Mouse (Mus musculus) forebrain, embryonic 13.5 days (tissue): ENCODE measurements around the gene Cul7. TPM values are rescaled to one million over a fixed set of nuclear protein-coding genes. Genes with fewer than 3 reads are reported as not detected.

Source experiments
- ATAC-seq: fragments of 200-750 bp; cut with Nextera tagmentation; 2 replicates; pipeline ENCODE4 v1.8.0; 2017
- H3K27ac ChIP-seq: fragments of 300-500 bp; sonication (generic); 2 replicates; pipeline ENCODE4 v1.5.1; 2015; ENCODE audit warnings: inconsistent platforms, mild to moderate bottlenecking, moderate library complexity
- H3K27me3 ChIP-seq: fragments of 300-500 bp; sonication (generic); 2 replicates; pipeline ENCODE4 v1.6.1; 2015; ENCODE audit warnings: mild to moderate bottlenecking, inconsistent platforms
- H3K36me3 ChIP-seq: fragments of 300-500 bp; sonication (generic); 2 replicates; pipeline ENCODE4 v1.6.1; 2015; ENCODE audit warnings: mild to moderate bottlenecking, inconsistent platforms; ENCODE audit not compliant: poor library complexity, severe bottlenecking
- H3K4me1 ChIP-seq: fragments of 300-500 bp; sonication (generic); 2 replicates; pipeline ENCODE4 v1.6.1; 2015; ENCODE audit warnings: inconsistent platforms
- H3K4me2 ChIP-seq: fragments of 300-500 bp; sonication (generic); 2 replicates; pipeline ENCODE4 v1.6.1; 2015; ENCODE audit warnings: inconsistent platforms, mild to moderate bottlenecking, moderate library complexity
- H3K4me3 ChIP-seq: fragments of 300-500 bp; sonication (generic); 2 replicates; pipeline ENCODE4 v1.5.1; 2015; ENCODE audit warnings: mild to moderate bottlenecking, inconsistent platforms
- H3K9ac ChIP-seq: fragments of 300-500 bp; sonication (generic); 2 replicates; pipeline ENCODE4 v1.6.1; 2015; ENCODE audit warnings: mild to moderate bottlenecking, inconsistent platforms
- H3K9me3 ChIP-seq: fragments of 300-500 bp; sonication (generic); replicated peaks from 2 replicates; pipeline ENCODE4 v1.6.1; 2016; ENCODE audit warnings: inconsistent platforms
- WGBS: fragments of 180-500 bp; shearing (Covaris S2); methylation state at CpG from one replicate; pipeline ENCODE4 v1.1.7; 2015; 5-methylcytosine and 5-hydroxymethylcytosine counted together
- polyA plus RNA-seq: library from polyadenylated mRNA; unstranded; fragments of >200 nt; fragmentation: Nextera tagmentation; extraction: Ambion mirVana; gene quantifications from 2 replicates; pipeline ENCODE4 v1.2.1, GENCODE M21; 2015

Cul7 gene
- 33.5 and 39.0 TPM in 2 replicates for polyA plus RNA-seq

- Histone ChIP-seq H3K36me3 (peaks cover 40% of the 10 kb centered on the region), H3K4me1 (peaks cover 48% of the 10 kb centered on the region), H3K9me3 (no peaks in the 10 kb centered on the region), H3K27me3 (no peaks in the 10 kb centered on the region), H3K27ac (peak within 1 kb of the TSS; percentile 94), H3K9ac (peak within 1 kb of the TSS; percentile 92), H3K4me2 (peak within 1 kb of the TSS; percentile 91), H3K4me3 (peak within 1 kb of the TSS; percentile 68)
- 1% methylated on average over 58 of the region's 58 CpGs for WGBS
- peak; percentile 93 for ATAC-seq
These were observed at the start of gene Cul7 for GRCm38 (mm10) chr17:46650232-46651031. Gene Cul7, plus strand, starts transcription at chr17:46650337.

- no peak overlapping the region for H3K27ac ChIP-seq
- no peak for ATAC-seq
These were observed 49.6 kb upstream of the Cul7 start for GRCm38 (mm10) chr17:46600569-46600968.

GRCm38 (mm10) chr17:46602212-46602611, 47.9 kb upstream of the Cul7 start:
- Histone ChIP-seq H3K9me3 (no peaks in the 10 kb centered on the region), H3K4me2 (no peak overlapping the region), H3K4me3 (no peak overlapping the region), H3K36me3 (peaks cover under 1% of the 10 kb centered on the region; the same call in 1 of the 2 replicates), H3K9ac (no peak overlapping the region), H3K4me1 (peaks cover 19% of the 10 kb centered on the region), H3K27ac (no peak overlapping the region), H3K27me3 (no peaks in the 10 kb centered on the region)
- no peak for ATAC-seq
- 87% methylated on average over 9 of the region's 9 CpGs for WGBS

More at GRCm38 (mm10) chr17:46600569-46600968, 49.6 kb upstream of the Cul7 start:
- H3K36me3 ChIP-seq = peaks cover 7% of the 10 kb centered on the region; the same call in 1 of the 2 replicates
- H3K27me3 ChIP-seq = no peaks in the 10 kb centered on the region
- H3K9me3 ChIP-seq = no peaks in the 10 kb centered on the region
- no peak overlapping the region for H3K4me3 ChIP-seq
- peaks cover 16% of the 10 kb centered on the region for H3K4me1 ChIP-seq
- 95% methylated on average over 2 of the region's 2 CpGs for WGBS
- H3K4me2 ChIP-seq = no peak overlapping the region
- H3K9ac ChIP-seq = no peak overlapping the region

GRCm38 (mm10) chr17:46603229-46603628, 46.9 kb upstream of the Cul7 start:
- no peak overlapping the region for H3K9ac ChIP-seq
- H3K4me1 ChIP-seq = peaks cover 27% of the 10 kb centered on the region
- no peak for ATAC-seq
- no peaks in the 10 kb centered on the region for H3K9me3 ChIP-seq
- 97% methylated on average over 4 of the region's 4 CpGs for WGBS
- H3K4me2 ChIP-seq = no peak overlapping the region
- H3K4me3 ChIP-seq = no peak overlapping the region
- H3K27me3 ChIP-seq = no peaks in the 10 kb centered on the region
- H3K27ac ChIP-seq = no peak overlapping the region
- no peaks in the 10 kb centered on the region; the same call in 1 of the 2 replicates for H3K36me3 ChIP-seq

GRCm38 (mm10) chr17:46605126-46605525, 45.0 kb upstream of the Cul7 start:
- Histone ChIP-seq H3K27ac (peak overlapping the region; percentile 38), H3K36me3 (no peaks in the 10 kb centered on the region; the same call in 1 of the 2 replicates), H3K9ac (no peak overlapping the region), H3K4me3 (no peak overlapping the region), H3K9me3 (no peaks in the 10 kb centered on the region), H3K4me2 (no peak overlapping the region), H3K4me1 (peaks cover 34% of the 10 kb centered on the region), H3K27me3 (no peaks in the 10 kb centered on the region)
- WGBS = 61% methylated on average over 5 of the region's 5 CpGs
- no peak for ATAC-seq

GRCm38 (mm10) chr17:46605987-46606386, 44.1 kb upstream of the Cul7 start:
- Histone ChIP-seq H3K4me2 (no peak overlapping the region), H3K9me3 (no peaks in the 10 kb centered on the region), H3K27me3 (no peaks in the 10 kb centered on the region), H3K27ac (no peak overlapping the region), H3K9ac (no peak overlapping the region), H3K4me1 (peaks cover 37% of the 10 kb centered on the region), H3K36me3 (no peaks in the 10 kb centered on the region; the same call in 1 of the 2 replicates), H3K4me3 (no peak overlapping the region)
- ATAC-seq = no peak
- 75% methylated on average over 12 of the region's 12 CpGs for WGBS

GRCm38 (mm10) chr17:46609721-46610514, 40.2 kb upstream of the Cul7 start:
- H3K36me3 ChIP-seq = no peaks in the 10 kb centered on the region; the same call in 1 of the 2 replicates
- peaks cover 52% of the 10 kb centered on the region for H3K4me1 ChIP-seq
- no peak overlapping the region for H3K27ac ChIP-seq
- no peak; the same call in 1 of the 2 replicates for ATAC-seq
- H3K4me3 ChIP-seq = no peak overlapping the region
- no peak overlapping the region for H3K4me2 ChIP-seq
- no peaks in the 10 kb centered on the region for H3K9me3 ChIP-seq
- no peaks in the 10 kb centered on the region for H3K27me3 ChIP-seq
- H3K9ac ChIP-seq = no peak overlapping the region
- 57% methylated on average over 15 of the region's 15 CpGs for WGBS

- no peak overlapping the region for H3K27ac ChIP-seq
- H3K4me1 ChIP-seq = peaks cover 43% of the 10 kb centered on the region
- no peak for ATAC-seq
- 95% methylated on average over 6 of the region's 6 CpGs for WGBS
- no peaks in the 10 kb centered on the region; the same call in 1 of the 2 replicates for H3K36me3 ChIP-seq
- no peaks in the 10 kb centered on the region for H3K9me3 ChIP-seq
- H3K4me3 ChIP-seq = no peak overlapping the region
- no peak overlapping the region for H3K9ac ChIP-seq
- H3K27me3 ChIP-seq = no peaks in the 10 kb centered on the region
- H3K4me2 ChIP-seq = no peak overlapping the region
These were observed 38.8 kb upstream of the Cul7 start for GRCm38 (mm10) chr17:46611316-46611715.

GRCm38 (mm10) chr17:46612189-46612588, 37.9 kb upstream of the Cul7 start:
- no peak overlapping the region for H3K27ac ChIP-seq
- H3K4me1 ChIP-seq = peaks cover 45% of the 10 kb centered on the region
- H3K9me3 ChIP-seq = no peaks in the 10 kb centered on the region
- H3K9ac ChIP-seq = no peak overlapping the region
- no peaks in the 10 kb centered on the region for H3K27me3 ChIP-seq
- H3K36me3 ChIP-seq = no peaks in the 10 kb centered on the region; the same call in 1 of the 2 replicates
- no peak overlapping the region for H3K4me3 ChIP-seq
- WGBS = 73% methylated on average over 2 of the region's 2 CpGs
- ATAC-seq = no peak
- H3K4me2 ChIP-seq = no peak overlapping the region

- no peak for ATAC-seq
- Histone ChIP-seq H3K4me2 (no peak overlapping the region), H3K27ac (peak overlapping the region; percentile 20; the same call in 1 of the 2 replicates), H3K27me3 (no peaks in the 10 kb centered on the region), H3K9ac (no peak overlapping the region), H3K4me1 (peaks cover 49% of the 10 kb centered on the region), H3K4me3 (no peak overlapping the region), H3K9me3 (no peaks in the 10 kb centered on the region), H3K36me3 (no peaks in the 10 kb centered on the region; the same call in 1 of the 2 replicates)
- 20% methylated on average over 4 of the region's 4 CpGs for WGBS
These were observed 37.3 kb upstream of the Cul7 start for GRCm38 (mm10) chr17:46612820-46613219.

- Histone ChIP-seq H3K4me2 (no peak overlapping the region), H3K9ac (peak overlapping the region; percentile 21; the same call in 1 of the 2 replicates), H3K27me3 (no peaks in the 10 kb centered on the region), H3K27ac (peak overlapping the region; percentile 35), H3K4me3 (no peak overlapping the region), H3K4me1 (peaks cover 49% of the 10 kb centered on the region), H3K9me3 (no peaks in the 10 kb centered on the region), H3K36me3 (no peaks in the 10 kb centered on the region; the same call in 1 of the 2 replicates)
- 31% methylated on average over 3 of the region's 3 CpGs for WGBS
- no peak for ATAC-seq
These were observed 36.9 kb upstream of the Cul7 start for GRCm38 (mm10) chr17:46613229-46613628.

GRCm38 (mm10) chr17:46617799-46618198, 32.3 kb upstream of the Cul7 start:
- 53% methylated on average over 12 of the region's 12 CpGs for WGBS
- Histone ChIP-seq H3K4me2 (peak overlapping the region; percentile 46), H3K27ac (peak overlapping the region; percentile 86; the same call in 1 of the 2 replicates), H3K27me3 (no peaks in the 10 kb centered on the region), H3K9ac (peak overlapping the region; percentile 55; the same call in 1 of the 2 replicates), H3K9me3 (no peaks in the 10 kb centered on the region), H3K4me1 (peaks cover 70% of the 10 kb centered on the region), H3K36me3 (no peaks in the 10 kb centered on the region), H3K4me3 (0 out of 2 replicates have a peak overlapping the region, but pooled peaks have one; percentile 3)
- no peak for ATAC-seq
